Mouse (Mus musculus): ENCODE results near the gene Unc13b. TPM values are rescaled to one million over a fixed set of nuclear protein-coding genes. Genes with fewer than 3 reads are reported as not detected.

Unc13b gene
- polyA plus RNA-seq, 1 experiment: 0.08 TPM

GRCm38 (mm10) chr4:43082458-43082857, 23.7 kb downstream of the Unc13b start:
- Histone ChIP-seq H3K79me2 (ENCODE audit: control insufficient read depth, insufficient read depth) (no peaks in the 10 kb centered on the region), H3K79me3 (ENCODE audit: low read depth) (no peaks in the 10 kb centered on the region), H3ac (ENCODE audit: control insufficient read depth, insufficient read length, low read depth) (no peak overlapping the region), H3K4me3 (ENCODE audit: insufficient read depth, poor library complexity, severe bottlenecking) (no peak overlapping the region), H3K27me3 (ENCODE audit: control insufficient read depth, insufficient read depth, insufficient read length) (peaks cover 5% of the 10 kb centered on the region), H3K36me3 (ENCODE audit: control insufficient read depth, insufficient read depth) (no peaks in the 10 kb centered on the region)
- TF ChIP-seq MYOD1 (IDR thresholded peaks at IDR 0.05; ENCODE audit: control insufficient read depth, insufficient read length, low read depth): no peak
- TF ChIP-seq MAX (IDR thresholded peaks at IDR 0.05): no peak
- TF ChIP-seq MYOG (IDR thresholded peaks at IDR 0.05; ENCODE audit: control insufficient read depth, extremely low read depth, insufficient read length): no peak
- no peak for TF ChIP-seq USF1 (IDR thresholded peaks at IDR 0.05; ENCODE audit: low read depth)
- no peak for TF ChIP-seq CEBPB (IDR thresholded peaks at IDR 0.05; ENCODE audit: low read depth)
- no peak for TF ChIP-seq FOSL1 (IDR thresholded peaks at IDR 0.05; ENCODE audit: insufficient read depth, low read length, poor library complexity, severe bottlenecking)
- TF ChIP-seq CTCF (IDR thresholded peaks at IDR 0.05; ENCODE audit: control insufficient read depth, insufficient read depth, insufficient read length): no peak

- H3K79me3 ChIP-seq (ENCODE audit: low read depth): no peaks in the 10 kb centered on the region
- H3K4me3 ChIP-seq (ENCODE audit: insufficient read depth, poor library complexity, severe bottlenecking): no peak overlapping the region
- TF ChIP-seq CTCF (IDR thresholded peaks at IDR 0.05; ENCODE audit: control insufficient read depth, insufficient read depth, insufficient read length) (no peak), MAX (IDR thresholded peaks at IDR 0.05) (no peak), MYOD1 (IDR thresholded peaks at IDR 0.05; ENCODE audit: control insufficient read depth, insufficient read length, low read depth) (no peak), FOSL1 (IDR thresholded peaks at IDR 0.05; ENCODE audit: insufficient read depth, low read length, poor library complexity, severe bottlenecking) (no peak), USF1 (IDR thresholded peaks at IDR 0.05; ENCODE audit: low read depth) (no peak), MYOG (IDR thresholded peaks at IDR 0.05; ENCODE audit: control insufficient read depth, extremely low read depth, insufficient read length) (no peak), CEBPB (IDR thresholded peaks at IDR 0.05; ENCODE audit: low read depth) (no peak)
- H3K79me2 ChIP-seq (ENCODE audit: control insufficient read depth, insufficient read depth): no peaks in the 10 kb centered on the region
- no peak overlapping the region for H3ac ChIP-seq (ENCODE audit: control insufficient read depth, insufficient read length, low read depth)
- no peaks in the 10 kb centered on the region for H3K27me3 ChIP-seq (ENCODE audit: control insufficient read depth, insufficient read depth, insufficient read length)
- no peaks in the 10 kb centered on the region for H3K36me3 ChIP-seq (ENCODE audit: control insufficient read depth, insufficient read depth)
Observed at GRCm38 (mm10) chr4:43089950-43090349, 31.2 kb downstream of the Unc13b start.

- no peak for TF ChIP-seq CEBPB (IDR thresholded peaks at IDR 0.05; ENCODE audit: low read depth)
- TF ChIP-seq MAX (IDR thresholded peaks at IDR 0.05): no peak
- TF ChIP-seq USF1 (IDR thresholded peaks at IDR 0.05; ENCODE audit: low read depth): no peak
- no peak for TF ChIP-seq CTCF (IDR thresholded peaks at IDR 0.05; ENCODE audit: control insufficient read depth, insufficient read depth, insufficient read length)
- no peak for TF ChIP-seq MYOG (IDR thresholded peaks at IDR 0.05; ENCODE audit: control insufficient read depth, extremely low read depth, insufficient read length)
- TF ChIP-seq MYOD1 (IDR thresholded peaks at IDR 0.05; ENCODE audit: control insufficient read depth, insufficient read length, low read depth): no peak
- no peaks in the 10 kb centered on the region for H3K27me3 ChIP-seq (ENCODE audit: control insufficient read depth, insufficient read depth, insufficient read length)
- H3K4me3 ChIP-seq (ENCODE audit: insufficient read depth, poor library complexity, severe bottlenecking): no peak overlapping the region
- no peaks in the 10 kb centered on the region for H3K79me2 ChIP-seq (ENCODE audit: control insufficient read depth, insufficient read depth)
- no peaks in the 10 kb centered on the region for H3K36me3 ChIP-seq (ENCODE audit: control insufficient read depth, insufficient read depth)
- H3K79me3 ChIP-seq (ENCODE audit: low read depth): no peaks in the 10 kb centered on the region
- H3ac ChIP-seq (ENCODE audit: control insufficient read depth, insufficient read length, low read depth): no peak overlapping the region
Observed at GRCm38 (mm10) chr4:43091183-43091582, 32.4 kb downstream of the Unc13b start.

- Histone ChIP-seq H3K4me3 (ENCODE audit: insufficient read depth, poor library complexity, severe bottlenecking) (no peak overlapping the region), H3ac (ENCODE audit: control insufficient read depth, insufficient read length, low read depth) (no peak overlapping the region), H3K79me2 (ENCODE audit: control insufficient read depth, insufficient read depth) (no peaks in the 10 kb centered on the region), H3K27me3 (ENCODE audit: control insufficient read depth, insufficient read depth, insufficient read length) (no peaks in the 10 kb centered on the region), H3K36me3 (ENCODE audit: control insufficient read depth, insufficient read depth) (no peaks in the 10 kb centered on the region), H3K79me3 (ENCODE audit: low read depth) (no peaks in the 10 kb centered on the region)
- TF ChIP-seq FOSL1 (IDR thresholded peaks at IDR 0.05; ENCODE audit: insufficient read depth, low read length, poor library complexity, severe bottlenecking) (no peak), USF1 (IDR thresholded peaks at IDR 0.05; ENCODE audit: low read depth) (no peak), CEBPB (IDR thresholded peaks at IDR 0.05; ENCODE audit: low read depth) (no peak), MYOD1 (IDR thresholded peaks at IDR 0.05; ENCODE audit: control insufficient read depth, insufficient read length, low read depth) (no peak), MYOG (IDR thresholded peaks at IDR 0.05; ENCODE audit: control insufficient read depth, extremely low read depth, insufficient read length) (no peak), MAX (IDR thresholded peaks at IDR 0.05) (no peak), CTCF (IDR thresholded peaks at IDR 0.05; ENCODE audit: control insufficient read depth, insufficient read depth, insufficient read length) (no peak)
Observed at GRCm38 (mm10) chr4:43113491-43113890, 54.7 kb downstream of the Unc13b start.

- TF ChIP-seq MAX (IDR thresholded peaks at IDR 0.05) (no peak), CEBPB (IDR thresholded peaks at IDR 0.05; ENCODE audit: low read depth) (no peak), CTCF (IDR thresholded peaks at IDR 0.05; ENCODE audit: control insufficient read depth, insufficient read depth, insufficient read length) (no peak), MYOD1 (IDR thresholded peaks at IDR 0.05; ENCODE audit: control insufficient read depth, insufficient read length, low read depth) (no peak), MYOG (IDR thresholded peaks at IDR 0.05; ENCODE audit: control insufficient read depth, extremely low read depth, insufficient read length) (no peak), FOSL1 (IDR thresholded peaks at IDR 0.05; ENCODE audit: insufficient read depth, low read length, poor library complexity, severe bottlenecking) (no peak), USF1 (IDR thresholded peaks at IDR 0.05; ENCODE audit: low read depth) (no peak)
- Histone ChIP-seq H3K36me3 (ENCODE audit: control insufficient read depth, insufficient read depth) (no peaks in the 10 kb centered on the region), H3K4me3 (ENCODE audit: insufficient read depth, poor library complexity, severe bottlenecking) (no peak overlapping the region), H3K79me3 (ENCODE audit: low read depth) (no peaks in the 10 kb centered on the region), H3K79me2 (ENCODE audit: control insufficient read depth, insufficient read depth) (no peaks in the 10 kb centered on the region), H3ac (ENCODE audit: control insufficient read depth, insufficient read length, low read depth) (no peak overlapping the region), H3K27me3 (ENCODE audit: control insufficient read depth, insufficient read depth, insufficient read length) (no peaks in the 10 kb centered on the region)
Observed at GRCm38 (mm10) chr4:43114512-43114911, 55.8 kb downstream of the Unc13b start.

GRCm38 (mm10) chr4:43114946-43115345, 56.2 kb downstream of the Unc13b start:
- H3ac ChIP-seq (ENCODE audit: control insufficient read depth, insufficient read length, low read depth): no peak overlapping the region
- H3K36me3 ChIP-seq (ENCODE audit: control insufficient read depth, insufficient read depth): no peaks in the 10 kb centered on the region
- H3K79me3 ChIP-seq (ENCODE audit: low read depth): no peaks in the 10 kb centered on the region
- TF ChIP-seq FOSL1 (IDR thresholded peaks at IDR 0.05; ENCODE audit: insufficient read depth, low read length, poor library complexity, severe bottlenecking) (no peak), USF1 (IDR thresholded peaks at IDR 0.05; ENCODE audit: low read depth) (no peak), CTCF (IDR thresholded peaks at IDR 0.05; ENCODE audit: control insufficient read depth, insufficient read depth, insufficient read length) (no peak), CEBPB (IDR thresholded peaks at IDR 0.05; ENCODE audit: low read depth) (no peak), MYOG (IDR thresholded peaks at IDR 0.05; ENCODE audit: control insufficient read depth, extremely low read depth, insufficient read length) (no peak), MYOD1 (IDR thresholded peaks at IDR 0.05; ENCODE audit: control insufficient read depth, insufficient read length, low read depth) (no peak), MAX (IDR thresholded peaks at IDR 0.05) (no peak)
- no peaks in the 10 kb centered on the region for H3K79me2 ChIP-seq (ENCODE audit: control insufficient read depth, insufficient read depth)
- H3K27me3 ChIP-seq (ENCODE audit: control insufficient read depth, insufficient read depth, insufficient read length): no peaks in the 10 kb centered on the region
- no peak overlapping the region for H3K4me3 ChIP-seq (ENCODE audit: insufficient read depth, poor library complexity, severe bottlenecking)
